Mouse (Mus musculus) liver, embryonic 11.5 days (tissue): ENCODE data around the gene Il3. TPM values are rescaled to one million over a fixed set of nuclear protein-coding genes. Genes with fewer than 3 reads are reported as not detected.

Experiments
- ATAC-seq: fragments of 200-750 bp; cut with Nextera tagmentation; replicated peaks from 2 replicates; pipeline ENCODE4 v1.8.0; 2017; ENCODE audit warnings: moderate number of reproducible peaks, mild to moderate bottlenecking, moderate TSS enrichment, moderate library complexity; ENCODE audit not compliant: low FRiP score
- DNase-seq: peaks from one replicate; pipeline ENCODE4 v3.0.0-alpha.2; 2017; ENCODE audit warnings: low spot score
- H3K27ac ChIP-seq: fragments of 300-500 bp; sonication (generic); 2 replicates; pipeline ENCODE4 v1.5.1; 2014; ENCODE audit warnings: mild to moderate bottlenecking, low read depth, low read length, control low read depth
- H3K27me3 ChIP-seq: fragments of 300-500 bp; sonication (generic); replicated peaks from 2 replicates; pipeline ENCODE4 v1.6.1; 2014; ENCODE audit warnings: low read length, mixed read lengths; ENCODE audit not compliant: control insufficient read depth, insufficient read depth
- H3K36me3 ChIP-seq: fragments of 300-500 bp; sonication (generic); 2 replicates; pipeline ENCODE4 v1.6.1; 2014; ENCODE audit warnings: mild to moderate bottlenecking, low read length, moderate library complexity, mixed read lengths; ENCODE audit not compliant: control insufficient read depth, insufficient read depth
- H3K4me1 ChIP-seq: fragments of 300-500 bp; sonication (generic); replicated peaks from 2 replicates; pipeline ENCODE4 v1.6.1; 2014; ENCODE audit warnings: low read length, mixed read lengths; ENCODE audit not compliant: control insufficient read depth, insufficient read depth
- H3K4me2 ChIP-seq: fragments of 300-500 bp; sonication (generic); 2 replicates; pipeline ENCODE4 v1.6.1; 2014; ENCODE audit warnings: mild to moderate bottlenecking, control low read depth, moderate library complexity
- H3K4me3 ChIP-seq: fragments of 300-500 bp; sonication (generic); 2 replicates; pipeline ENCODE4 v1.5.1; 2014; ENCODE audit warnings: low read depth, low read length, control low read depth
- H3K9ac ChIP-seq: fragments of 300-500 bp; sonication (generic); 2 replicates; pipeline ENCODE4 v1.6.1; 2014; ENCODE audit warnings: low read depth, low read length, control low read depth
- H3K9me3 ChIP-seq: fragments of 300-500 bp; sonication (generic); 2 replicates; pipeline ENCODE4 v1.6.1; 2016; ENCODE audit warnings: low read length, inconsistent platforms, mixed read lengths; ENCODE audit not compliant: control insufficient read depth
- WGBS: fragments of 180-500 bp; shearing (Covaris S2); extraction: QIAGEN DNeasy Blood & Tissue Kit; methylation state at CpG from one replicate; pipeline ENCODE4 v1.1.7; 2014; 5-methylcytosine and 5-hydroxymethylcytosine counted together
- polyA plus RNA-seq: library from polyadenylated mRNA; unstranded; fragments of >200 nt; fragmentation: Nextera tagmentation; extraction: Ambion mirVana; gene quantifications from 2 replicates; pipeline ENCODE4 v1.2.1, GENCODE M21; 2014

Il3 gene
- polyA plus RNA-seq, 1 experiment from 2014 or later: not detected

- H3K4me2 ChIP-seq: no peak overlapping the region
- no peaks in the 10 kb centered on the region for H3K36me3 ChIP-seq
- H3K9ac ChIP-seq: no peak overlapping the region
- 74% methylated on average over 3 of the region's 3 CpGs for WGBS
- no peak overlapping the region for H3K27ac ChIP-seq
- H3K4me1 ChIP-seq: no peaks in the 10 kb centered on the region
- no peaks in the 10 kb centered on the region for H3K9me3 ChIP-seq
- H3K27me3 ChIP-seq: no peaks in the 10 kb centered on the region
- no peak overlapping the region for H3K4me3 ChIP-seq
- ATAC-seq (no peak), DNase-seq (no peak)
These were observed 24.6 kb downstream of the Il3 start for GRCm38 (mm10) chr11:54242494-54242893.

- Histone ChIP-seq H3K27me3 (no peaks in the 10 kb centered on the region), H3K4me1 (no peaks in the 10 kb centered on the region)
These were observed 30.1 kb downstream of the Il3 start for GRCm38 (mm10) chr11:54236939-54237338.

GRCm38 (mm10) chr11:54227478-54227877, 39.6 kb downstream of the Il3 start:
- WGBS: 89% methylated on average over 2 of the region's 2 CpGs
- no peaks in the 10 kb centered on the region for H3K4me1 ChIP-seq
- no peak overlapping the region for H3K27ac ChIP-seq
- H3K9ac ChIP-seq: no peak overlapping the region
- DNase-seq (no peak), ATAC-seq (no peak)
- no peak overlapping the region for H3K4me2 ChIP-seq
- H3K27me3 ChIP-seq: no peaks in the 10 kb centered on the region
- H3K36me3 ChIP-seq: no peaks in the 10 kb centered on the region
- no peak overlapping the region for H3K4me3 ChIP-seq
- H3K9me3 ChIP-seq: no peaks in the 10 kb centered on the region

More at GRCm38 (mm10) chr11:54236939-54237338, 30.1 kb downstream of the Il3 start:
- Histone ChIP-seq H3K9ac (no peak overlapping the region), H3K27ac (no peak overlapping the region), H3K36me3 (no peaks in the 10 kb centered on the region), H3K4me2 (no peak overlapping the region), H3K4me3 (no peak overlapping the region), H3K9me3 (no peaks in the 10 kb centered on the region)
- no peak for ATAC-seq
- DNase-seq: no peak
- WGBS: 63% methylated on average over 2 of the region's 2 CpGs

- H3K27me3 ChIP-seq: no peaks in the 10 kb centered on the region
- no peaks in the 10 kb centered on the region for H3K9me3 ChIP-seq
- no peaks in the 10 kb centered on the region for H3K4me1 ChIP-seq
- ATAC-seq: no peak
- no peak overlapping the region for H3K4me2 ChIP-seq
- no peaks in the 10 kb centered on the region for H3K36me3 ChIP-seq
- 81% methylated on average over 5 of the region's 5 CpGs for WGBS
- no peak for DNase-seq
- no peak overlapping the region for H3K4me3 ChIP-seq
- no peak overlapping the region for H3K9ac ChIP-seq
- H3K27ac ChIP-seq: no peak overlapping the region
These were observed 42.5 kb downstream of the Il3 start for GRCm38 (mm10) chr11:54224475-54224986.

GRCm38 (mm10) chr11:54223637-54224474, 43.2 kb downstream of the Il3 start:
- Histone ChIP-seq H3K9me3 (no peaks in the 10 kb centered on the region), H3K4me2 (no peak overlapping the region), H3K9ac (no peak overlapping the region), H3K27me3 (no peaks in the 10 kb centered on the region; the same call in 1 of the 2 replicates), H3K27ac (no peak overlapping the region), H3K4me1 (no peaks in the 10 kb centered on the region), H3K36me3 (no peaks in the 10 kb centered on the region), H3K4me3 (no peak overlapping the region)
- 72% methylated on average over 9 of the region's 9 CpGs for WGBS
- ATAC-seq (no peak), DNase-seq (no peak)

GRCm38 (mm10) chr11:54219903-54220740, 47.0 kb downstream of the Il3 start:
- no peaks in the 10 kb centered on the region for H3K4me1 ChIP-seq
- 38% methylated on average over 6 of the region's 6 CpGs for WGBS
- no peaks in the 10 kb centered on the region; the same call in 1 of the 2 replicates for H3K27me3 ChIP-seq
- no peak overlapping the region for H3K9ac ChIP-seq
- H3K4me2 ChIP-seq: no peak overlapping the region
- H3K9me3 ChIP-seq: no peaks in the 10 kb centered on the region
- ATAC-seq (no peak), DNase-seq (no peak)
- no peak overlapping the region for H3K27ac ChIP-seq
- H3K36me3 ChIP-seq: no peaks in the 10 kb centered on the region
- H3K4me3 ChIP-seq: no peak overlapping the region

- Histone ChIP-seq H3K4me1 (no peaks in the 10 kb centered on the region), H3K27me3 (no peaks in the 10 kb centered on the region; the same call in 1 of the 2 replicates), H3K4me2 (no peak overlapping the region), H3K36me3 (no peaks in the 10 kb centered on the region), H3K9me3 (no peaks in the 10 kb centered on the region), H3K9ac (no peak overlapping the region), H3K4me3 (no peak overlapping the region), H3K27ac (no peak overlapping the region)
- ATAC-seq (no peak), DNase-seq (no peak)
- WGBS: 71% methylated on average over 1 of the region's 1 CpGs
These were observed 47.9 kb downstream of the Il3 start for GRCm38 (mm10) chr11:54219191-54219590.

GRCm38 (mm10) chr11:54217384-54217783, 49.7 kb downstream of the Il3 start:
- no peaks in the 10 kb centered on the region; the same call in 1 of the 2 replicates for H3K27me3 ChIP-seq
- 68% methylated on average over 7 of the region's 7 CpGs for WGBS
- no peak overlapping the region for H3K9ac ChIP-seq
- no peak for ATAC-seq
- no peak overlapping the region for H3K4me2 ChIP-seq
- no peaks in the 10 kb centered on the region for H3K4me1 ChIP-seq
- H3K36me3 ChIP-seq: no peaks in the 10 kb centered on the region
- H3K9me3 ChIP-seq: no peaks in the 10 kb centered on the region
- no peak for DNase-seq
- H3K4me3 ChIP-seq: no peak overlapping the region
- no peak overlapping the region for H3K27ac ChIP-seq
